Mouse (Mus musculus): ENCODE measurements around the gene 1110008P14Rik. TPM values are rescaled to one million over a fixed set of nuclear protein-coding genes. Genes with fewer than 3 reads are reported as not detected.
A peak's percentile ranks its signal among the peaks of the same experiment; 100 is the strongest.

The 1110008P14Rik gene
- total RNA-seq, 2 experiments from 2014 or later: 181 to 189 TPM

GRCm38 (mm10) chr2:32412742-32413531 lies 31.2 kb upstream of the 1110008P14Rik start:
- no peak for DNase-seq (ENCODE audit: low spot score in 2 of 2)

GRCm38 (mm10) chr2:32411407-32411806 lies 29.7 kb upstream of the 1110008P14Rik start:
- DNase-seq (ENCODE audit: low spot score in 2 of 2): no peak

- no peak for DNase-seq (ENCODE audit: low spot score in 2 of 2)
Observed at GRCm38 (mm10) chr2:32408429-32409424, 27.0 kb upstream of the 1110008P14Rik start.

- no peak for DNase-seq (ENCODE audit: low spot score in 2 of 2)
Observed at GRCm38 (mm10) chr2:32407144-32407824, 25.5 kb upstream of the 1110008P14Rik start.

- peak; percentile 93 to 97 for DNase-seq (ENCODE audit: low spot score in 2 of 2)
Observed at GRCm38 (mm10) chr2:32404663-32405062, 22.9 kb upstream of the 1110008P14Rik start.

GRCm38 (mm10) chr2:32396695-32397094 lies 15.0 kb upstream of the 1110008P14Rik start:
- DNase-seq (ENCODE audit: low spot score in 2 of 2): no peak

GRCm38 (mm10) chr2:32395946-32396621 lies 14.3 kb upstream of the 1110008P14Rik start:
- peak; percentile 89 to 95 for DNase-seq (ENCODE audit: low spot score in 2 of 2)

- DNase-seq (ENCODE audit: low spot score in 2 of 2): peak; percentile 90 to 95
Observed at GRCm38 (mm10) chr2:32395484-32395945, 13.8 kb upstream of the 1110008P14Rik start, which contains the start of gene Ptges2. TSS of gene Ptges2 (plus strand) at chr2:32395896.

- DNase-seq (ENCODE audit: low spot score in 2 of 2): peak in 1 of 2 experiments; percentile 26
Observed at GRCm38 (mm10) chr2:32394973-32395372, 13.2 kb upstream of the 1110008P14Rik start.

GRCm38 (mm10) chr2:32392063-32392462 lies 10.3 kb upstream of the 1110008P14Rik start:
- DNase-seq (ENCODE audit: low spot score in 2 of 2): no peak

GRCm38 (mm10) chr2:32390871-32391270 lies 9.1 kb upstream of the 1110008P14Rik start:
- no peak for DNase-seq (ENCODE audit: low spot score in 2 of 2)

- no peak for DNase-seq (ENCODE audit: low spot score in 2 of 2)
Observed at GRCm38 (mm10) chr2:32389157-32389556, 7.4 kb upstream of the 1110008P14Rik start.

- no peak for DNase-seq (ENCODE audit: low spot score in 2 of 2)
Observed at GRCm38 (mm10) chr2:32387706-32388490, 6.2 kb upstream of the 1110008P14Rik start, which contains the start of gene Lcn2. TSS of gene Lcn2 (minus strand) at chr2:32388252.

GRCm38 (mm10) chr2:32382689-32383088 lies 951 bp upstream of the 1110008P14Rik start:
- no peak for DNase-seq (ENCODE audit: low spot score in 2 of 2)

GRCm38 (mm10) chr2:32381141-32381774 lies 480 bp downstream of the 1110008P14Rik start:
- no peak for DNase-seq (ENCODE audit: low spot score in 2 of 2)

- DNase-seq (ENCODE audit: low spot score in 2 of 2): no peak
Observed at GRCm38 (mm10) chr2:32380001-32380500, 1.7 kb downstream of the 1110008P14Rik start.

- DNase-seq (ENCODE audit: low spot score in 2 of 2): no peak
Observed at GRCm38 (mm10) chr2:32376963-32377362, 4.8 kb downstream of the 1110008P14Rik start.

- DNase-seq (ENCODE audit: low spot score in 2 of 2): no peak
Observed at GRCm38 (mm10) chr2:32375317-32375940, 6.3 kb downstream of the 1110008P14Rik start.

All from layer of hippocampus, postnatal 14 days (tissue).